Mouse (Mus musculus) intestine, embryonic 15.5 days (tissue): ENCODE data around the gene Vps4b. TPM values are rescaled to one million over a fixed set of nuclear protein-coding genes. Genes with fewer than 3 reads are reported as not detected.

Source experiments
- ATAC-seq: fragments of 200-750 bp; cut with Nextera tagmentation; 2 replicates; pipeline ENCODE4 v1.8.0; 2017; ENCODE audit warnings: moderate TSS enrichment, moderate library complexity
- H3K27ac ChIP-seq: fragments of 300-500 bp; sonication (generic); 2 replicates; pipeline ENCODE4 v1.5.1; 2015; ENCODE audit warnings: mild to moderate bottlenecking, inconsistent platforms
- H3K27me3 ChIP-seq: fragments of 300-500 bp; sonication (generic); replicated peaks from 2 replicates; pipeline ENCODE4 v1.6.1; 2015; ENCODE audit warnings: inconsistent platforms
- H3K36me3 ChIP-seq: fragments of 300-500 bp; sonication (generic); 2 replicates; pipeline ENCODE4 v1.6.1; 2015; ENCODE audit warnings: inconsistent platforms
- H3K4me1 ChIP-seq: fragments of 300-500 bp; sonication (generic); replicated peaks from 2 replicates; pipeline ENCODE4 v1.6.1; 2015; ENCODE audit warnings: inconsistent platforms
- H3K4me2 ChIP-seq: fragments of 300-500 bp; sonication (generic); replicated peaks from 2 replicates; pipeline ENCODE4 v1.6.1; 2015; ENCODE audit warnings: mild to moderate bottlenecking, inconsistent platforms
- H3K4me3 ChIP-seq: fragments of 300-500 bp; sonication (generic); replicated peaks from 2 replicates; pipeline ENCODE4 v1.5.1; 2015; ENCODE audit warnings: inconsistent platforms
- H3K9ac ChIP-seq: fragments of 300-500 bp; sonication (generic); 2 replicates; pipeline ENCODE4 v1.6.1; 2015; ENCODE audit warnings: inconsistent platforms
- H3K9me3 ChIP-seq: fragments of 300-500 bp; sonication (generic); 2 replicates; pipeline ENCODE4 v1.6.1; 2016; ENCODE audit warnings: inconsistent platforms
- WGBS: fragments of 180-500 bp; shearing (Covaris S2); methylation state at CpG from one replicate; pipeline ENCODE4 v1.1.7; 2015; 5-methylcytosine and 5-hydroxymethylcytosine counted together
- polyA plus RNA-seq: library from polyadenylated mRNA; unstranded; fragments of >200 nt; fragmentation: Nextera tagmentation; extraction: Ambion mirVana; gene quantifications from 2 replicates; pipeline ENCODE4 v1.2.1, GENCODE M21; 2015

Vps4b gene
- 66.5 and 82.2 TPM in 2 replicates for polyA plus RNA-seq

GRCm38 (mm10) chr1:106796542-106796924 is at the start of gene Vps4b:
Gene Vps4b, minus strand, starts transcription at chr1:106796728.
- Histone ChIP-seq H3K4me1 (0 out of 2 replicates have a peak, but pooled peaks cover 3% of the 10 kb centered on the region), H3K4me2 (peak within 1 kb of the TSS; percentile 64), H3K36me3 (no peaks in the 10 kb centered on the region), H3K27ac (peak within 1 kb of the TSS; percentile 91), H3K4me3 (peak within 1 kb of the TSS; percentile 69), H3K9me3 (no peaks in the 10 kb centered on the region), H3K9ac (peak within 1 kb of the TSS; percentile 83), H3K27me3 (no peaks in the 10 kb centered on the region)
- ATAC-seq: peak; percentile 100
- under 1% methylated on average over 23 of the region's 23 CpGs for WGBS

- no peaks in the 10 kb centered on the region for H3K4me1 ChIP-seq
- WGBS: 80% methylated on average over 4 of the region's 4 CpGs
- H3K27ac ChIP-seq: no peak overlapping the region
- no peaks in the 10 kb centered on the region for H3K36me3 ChIP-seq
- no peak for ATAC-seq
- no peaks in the 10 kb centered on the region for H3K9me3 ChIP-seq
- no peak overlapping the region for H3K4me2 ChIP-seq
- H3K27me3 ChIP-seq: no peaks in the 10 kb centered on the region
- H3K9ac ChIP-seq: no peak overlapping the region
- no peak overlapping the region for H3K4me3 ChIP-seq
Observed at GRCm38 (mm10) chr1:106828784-106829183, 32.3 kb upstream of the Vps4b start.

GRCm38 (mm10) chr1:106822297-106822696 is 25.8 kb upstream of the Vps4b start:
- H3K27me3 ChIP-seq: no peaks in the 10 kb centered on the region
- no peaks in the 10 kb centered on the region for H3K4me1 ChIP-seq
- no peak overlapping the region for H3K9ac ChIP-seq
- 62% methylated on average over 3 of the region's 3 CpGs for WGBS
- H3K9me3 ChIP-seq: no peaks in the 10 kb centered on the region
- no peak overlapping the region for H3K27ac ChIP-seq
- H3K4me3 ChIP-seq: no peak overlapping the region
- no peaks in the 10 kb centered on the region for H3K36me3 ChIP-seq
- no peak for ATAC-seq
- H3K4me2 ChIP-seq: no peak overlapping the region

- WGBS: 12% methylated on average over 4 of the region's 4 CpGs
- H3K36me3 ChIP-seq: no peaks in the 10 kb centered on the region
- H3K27me3 ChIP-seq: no peaks in the 10 kb centered on the region
- H3K4me2 ChIP-seq: no peak overlapping the region
- H3K9me3 ChIP-seq: no peaks in the 10 kb centered on the region
- H3K27ac ChIP-seq: no peak overlapping the region
- no peak for ATAC-seq
- H3K4me1 ChIP-seq: no peaks in the 10 kb centered on the region
- no peak overlapping the region for H3K9ac ChIP-seq
- H3K4me3 ChIP-seq: no peak overlapping the region
Observed at GRCm38 (mm10) chr1:106818323-106818722, 21.8 kb upstream of the Vps4b start.

- WGBS: 85% methylated on average over 11 of the region's 11 CpGs
- H3K9ac ChIP-seq: no peak overlapping the region
- H3K36me3 ChIP-seq: no peaks in the 10 kb centered on the region
- ATAC-seq: no peak
- H3K4me2 ChIP-seq: no peak overlapping the region
- H3K27me3 ChIP-seq: no peaks in the 10 kb centered on the region
- no peaks in the 10 kb centered on the region for H3K4me1 ChIP-seq
- H3K4me3 ChIP-seq: no peak overlapping the region
- H3K9me3 ChIP-seq: no peaks in the 10 kb centered on the region
- no peak overlapping the region for H3K27ac ChIP-seq
Observed at GRCm38 (mm10) chr1:106816766-106817165, 20.2 kb upstream of the Vps4b start.

- Histone ChIP-seq H3K4me3 (no peak overlapping the region), H3K4me2 (no peak overlapping the region), H3K9ac (no peak overlapping the region), H3K9me3 (no peaks in the 10 kb centered on the region), H3K27me3 (no peaks in the 10 kb centered on the region), H3K4me1 (no peaks in the 10 kb centered on the region), H3K27ac (no peak overlapping the region), H3K36me3 (no peaks in the 10 kb centered on the region)
- WGBS: 80% methylated on average over 6 of the region's 6 CpGs
- no peak for ATAC-seq
Observed at GRCm38 (mm10) chr1:106815265-106815664, 18.7 kb upstream of the Vps4b start.

- no peak overlapping the region for H3K27ac ChIP-seq
- no peaks in the 10 kb centered on the region for H3K4me1 ChIP-seq
- no peak for ATAC-seq
- H3K9me3 ChIP-seq: no peaks in the 10 kb centered on the region
- no peak overlapping the region for H3K4me2 ChIP-seq
- no peaks in the 10 kb centered on the region for H3K27me3 ChIP-seq
- H3K4me3 ChIP-seq: no peak overlapping the region
- H3K9ac ChIP-seq: no peak overlapping the region
- H3K36me3 ChIP-seq: no peaks in the 10 kb centered on the region
- WGBS: 64% methylated on average over 5 of the region's 5 CpGs
Observed at GRCm38 (mm10) chr1:106814864-106815263, 18.3 kb upstream of the Vps4b start.

GRCm38 (mm10) chr1:106799931-106800330 is 3.4 kb upstream of the Vps4b start:
- Histone ChIP-seq H3K27me3 (no peaks in the 10 kb centered on the region), H3K27ac (no peak overlapping the region), H3K9ac (no peak overlapping the region), H3K4me2 (no peak overlapping the region), H3K9me3 (no peaks in the 10 kb centered on the region), H3K36me3 (no peaks in the 10 kb centered on the region), H3K4me3 (no peak overlapping the region), H3K4me1 (no peaks in the 10 kb centered on the region)
- no peak for ATAC-seq
- WGBS: 81% methylated on average over 3 of the region's 3 CpGs

GRCm38 (mm10) chr1:106799406-106799805 is 2.9 kb upstream of the Vps4b start:
- H3K9me3 ChIP-seq: no peaks in the 10 kb centered on the region
- ATAC-seq: no peak
- H3K4me2 ChIP-seq: no peak overlapping the region
- H3K27me3 ChIP-seq: no peaks in the 10 kb centered on the region
- H3K9ac ChIP-seq: no peak overlapping the region
- no peaks in the 10 kb centered on the region for H3K36me3 ChIP-seq
- 56% methylated on average over 1 of the region's 1 CpGs for WGBS
- 0 out of 2 replicates have a peak, but pooled peaks cover 2% of the 10 kb centered on the region for H3K4me1 ChIP-seq
- H3K27ac ChIP-seq: no peak overlapping the region
- H3K4me3 ChIP-seq: no peak overlapping the region

GRCm38 (mm10) chr1:106796987-106797779 is 655 bp upstream of the Vps4b start:
- no peak overlapping the region for H3K27ac ChIP-seq
- 65% methylated on average over 7 of the region's 7 CpGs for WGBS
- H3K36me3 ChIP-seq: no peaks in the 10 kb centered on the region
- H3K9ac ChIP-seq: no peak overlapping the region
- no peaks in the 10 kb centered on the region for H3K9me3 ChIP-seq
- ATAC-seq: peak; percentile 49
- 0 out of 2 replicates have a peak, but pooled peaks cover 3% of the 10 kb centered on the region for H3K4me1 ChIP-seq
- no peaks in the 10 kb centered on the region for H3K27me3 ChIP-seq
- peak overlapping the region; percentile 54 for H3K4me2 ChIP-seq
- H3K4me3 ChIP-seq: peak overlapping the region; percentile 69

GRCm38 (mm10) chr1:106795634-106796541 is 640 bp downstream of the Vps4b start:
- Histone ChIP-seq H3K36me3 (no peaks in the 10 kb centered on the region), H3K4me2 (peak overlapping the region; percentile 64), H3K27ac (peak overlapping the region; percentile 91), H3K9me3 (no peaks in the 10 kb centered on the region), H3K4me1 (0 out of 2 replicates have a peak, but pooled peaks cover 3% of the 10 kb centered on the region), H3K9ac (peak overlapping the region; percentile 83), H3K4me3 (peak overlapping the region; percentile 69), H3K27me3 (no peaks in the 10 kb centered on the region)
- peak; percentile 95 for ATAC-seq
- WGBS: 2% methylated on average over 51 of the region's 51 CpGs

- Histone ChIP-seq H3K27ac (no peak overlapping the region), H3K27me3 (no peaks in the 10 kb centered on the region), H3K4me3 (no peak overlapping the region), H3K4me2 (no peak overlapping the region), H3K36me3 (peaks cover 28% of the 10 kb centered on the region), H3K9me3 (no peaks in the 10 kb centered on the region), H3K4me1 (no peaks in the 10 kb centered on the region), H3K9ac (no peak overlapping the region)
- WGBS: 92% methylated on average over 4 of the region's 4 CpGs
- ATAC-seq: no peak
Observed at GRCm38 (mm10) chr1:106774896-106775295, 21.6 kb downstream of the Vps4b start.
